Mouse (Mus musculus) olfactory bulb, adult 2 months (tissue): ENCODE data around the gene Sppl2a. TPM values are rescaled to one million over a fixed set of nuclear protein-coding genes. Genes with fewer than 3 reads are reported as not detected.

Experiments
- H3K27ac ChIP-seq: fragments of 200-500 bp; 2 replicates; pipeline ENCODE4 v1.5.1; 2012; ENCODE audit warnings: low read depth, low read length; ENCODE audit not compliant: insufficient read depth
- H3K4me1 ChIP-seq: fragments of 200-500 bp; 2 replicates; pipeline ENCODE4 v1.6.1; 2012; ENCODE audit warnings: low read length; ENCODE audit not compliant: control insufficient read depth, insufficient read depth
- H3K4me3 ChIP-seq: fragments of 200-500 bp; 2 replicates; pipeline ENCODE4 v1.5.1; 2012; ENCODE audit warnings: mild to moderate bottlenecking, low read depth, low read length, moderate library complexity; ENCODE audit not compliant: insufficient read depth
- CTCF ChIP-seq: fragments of 200-500 bp; IDR thresholded peaks from 2 replicates; pipeline ENCODE4 v1.5.1; 2012; ENCODE audit warnings: low read depth, mild to moderate bottlenecking, low read length, moderate library complexity; ENCODE audit not compliant: insufficient read depth
- POLR2A ChIP-seq: fragments of 200-500 bp; IDR thresholded peaks from 2 replicates; pipeline ENCODE4 v1.6.1; 2012; ENCODE audit warnings: mild to moderate bottlenecking, low read depth, low read length, moderate library complexity; ENCODE audit not compliant: insufficient read depth
- WGBS: fragments of 180-500 bp; shearing (Covaris S2); methylation state at CpG from one replicate; pipeline ENCODE4 v1.1.7; 2018; 5-methylcytosine and 5-hydroxymethylcytosine counted together
- polyA plus RNA-seq: library from polyadenylated mRNA; stranded (reverse); fragments of >200 nt; gene quantifications from 2 replicates; pipeline ENCODE4 v1.2.4, GENCODE M21; 2012; ENCODE audit warnings: low replicate concordance; ENCODE audit not compliant: missing spikeins, insufficient read depth, insufficient read length

Gene Sppl2a
- polyA plus RNA-seq, 1 experiment: 119 TPM

- Histone ChIP-seq H3K4me3 (no peak overlapping the region), H3K27ac (no peak overlapping the region), H3K4me1 (peaks cover 2% of the 10 kb centered on the region; the same call in 1 of the 2 replicates)
- TF ChIP-seq POLR2A (no peak), CTCF (no peak)
- WGBS: 96% methylated on average over 1 of the region's 1 CpGs
Measured at GRCm38 (mm10) chr2:126877991-126878390, 55.0 kb downstream of the Sppl2a start.

GRCm38 (mm10) chr2:126875871-126876796 is 56.9 kb downstream of the Sppl2a start, which contains the start of gene Trpm7:
Gene Trpm7, minus strand, starts transcription at chr2:126876230.
- WGBS: under 1% methylated on average over 81 of the region's 81 CpGs
- peak; percentile 88 for TF ChIP-seq POLR2A
- no peak for TF ChIP-seq CTCF
- Histone ChIP-seq H3K4me1 (peaks cover 2% of the 10 kb centered on the region; the same call in 1 of the 2 replicates), H3K4me3 (peak within 1 kb of the TSS; percentile 92), H3K27ac (peak within 1 kb of the TSS; percentile 89)

- Histone ChIP-seq H3K4me1 (peaks cover 2% of the 10 kb centered on the region; the same call in 1 of the 2 replicates), H3K4me3 (peak overlapping the region; percentile 92), H3K27ac (peak overlapping the region; percentile 89)
- under 1% methylated on average over 18 of the region's 18 CpGs for WGBS
- TF ChIP-seq CTCF (no peak), POLR2A (no peak)
Measured at GRCm38 (mm10) chr2:126875516-126875835, 57.6 kb downstream of the Sppl2a start.

- Histone ChIP-seq H3K4me1 (peaks cover 4% of the 10 kb centered on the region; the same call in 1 of the 2 replicates), H3K4me3 (peak overlapping the region; percentile 92), H3K27ac (peak overlapping the region; percentile 16; the same call in 1 of the 2 replicates)
- WGBS: 22% methylated on average over 13 of the region's 13 CpGs
- TF ChIP-seq CTCF (no peak), POLR2A (no peak)
Measured at GRCm38 (mm10) chr2:126874809-126875515, 58.1 kb downstream of the Sppl2a start.

- WGBS: 100% methylated on average over 1 of the region's 1 CpGs
- Histone ChIP-seq H3K4me3 (no peak overlapping the region), H3K4me1 (0 out of 2 replicates have a peak, but pooled peaks cover 2% of the 10 kb centered on the region), H3K27ac (no peak overlapping the region)
- TF ChIP-seq CTCF (no peak), POLR2A (no peak)
Measured at GRCm38 (mm10) chr2:126866301-126866700, 66.7 kb downstream of the Sppl2a start.

- WGBS: 91% methylated on average over 10 of the region's 10 CpGs
- 0 out of 2 replicates have a peak, but pooled peaks cover 2% of the 10 kb centered on the region for H3K4me1 ChIP-seq
- no peak for TF ChIP-seq CTCF
- no peak for TF ChIP-seq POLR2A
- H3K27ac ChIP-seq: no peak overlapping the region
- no peak overlapping the region for H3K4me3 ChIP-seq
Measured at GRCm38 (mm10) chr2:126865501-126866199, 67.4 kb downstream of the Sppl2a start.

GRCm38 (mm10) chr2:126865026-126865425 is 68.0 kb downstream of the Sppl2a start:
- no peak overlapping the region for H3K4me3 ChIP-seq
- WGBS: 84% methylated on average over 3 of the region's 3 CpGs
- no peak overlapping the region for H3K27ac ChIP-seq
- TF ChIP-seq CTCF: no peak
- TF ChIP-seq POLR2A: no peak
- H3K4me1 ChIP-seq: no peaks in the 10 kb centered on the region

- H3K4me1 ChIP-seq: no peaks in the 10 kb centered on the region
- 91% methylated on average over 4 of the region's 4 CpGs for WGBS
- no peak overlapping the region for H3K27ac ChIP-seq
- no peak overlapping the region for H3K4me3 ChIP-seq
- TF ChIP-seq CTCF (no peak), POLR2A (no peak)
Measured at GRCm38 (mm10) chr2:126844751-126845150, 88.3 kb downstream of the Sppl2a start.

Other genes with a start within 250 kb of the Sppl2a start
- not detected in 2 replicates for gene Usp8, start 225.9 kb downstream of the Sppl2a start, polyA plus RNA-seq
- gene Usp50, start 149.8 kb downstream of the Sppl2a start, polyA plus RNA-seq: not detected in 2 replicates
- gene Trpm7, start 57.0 kb downstream of the Sppl2a start, polyA plus RNA-seq: 111 and 261 TPM in 2 replicates
- gene Ap4e1, start 75.5 kb upstream of the Sppl2a start, polyA plus RNA-seq: not detected in 2 replicates
- gene Blvra, start 137.4 kb upstream of the Sppl2a start, polyA plus RNA-seq: not detected in 2 replicates
- not detected in 2 replicates for gene Ncaph, start 200.7 kb upstream of the Sppl2a start, polyA plus RNA-seq
- gene Itpripl1, start 210.2 kb upstream of the Sppl2a start, polyA plus RNA-seq: not detected in 2 replicates